Mouse (Mus musculus): ENCODE measurements around the gene Foxo1. TPM values are rescaled to one million over a fixed set of nuclear protein-coding genes. Genes with fewer than 3 reads are reported as not detected.

The Foxo1 gene
- polyA plus RNA-seq, 1 experiment from 2014 or later = 5.8 TPM

GRCm38 (mm10) chr3:52283521-52283920 is 15.4 kb downstream of the Foxo1 start:
- ATAC-seq (replicated peaks; ENCODE audit: insufficient number of reproducible peaks, low FRiP score, low TSS enrichment, low read depth) (no peak), DNase-seq (ENCODE audit: low spot score) (no peak)
- Histone ChIP-seq H3K4me3 (ENCODE audit: low read depth, low read length) (no peak overlapping the region), H3K9me3 (replicated peaks; ENCODE audit: control insufficient read depth, low read length) (no peaks in the 10 kb centered on the region), H3K9ac (replicated peaks; ENCODE audit: low read length) (no peak overlapping the region), H3K4me1 (ENCODE audit: control insufficient read depth, insufficient read depth, low read length) (no peaks in the 10 kb centered on the region), H3K4me2 (ENCODE audit: low read depth, low read length) (no peak overlapping the region), H3K27me3 (ENCODE audit: control insufficient read depth, insufficient read depth, low read length) (no peaks in the 10 kb centered on the region), H3K36me3 (replicated peaks; ENCODE audit: control insufficient read depth, insufficient read depth, low read depth, low read length) (no peaks in the 10 kb centered on the region), H3K27ac (replicated peaks; ENCODE audit: low read depth, low read length) (no peak overlapping the region)
- 91% methylated on average over 6 of the region's 6 CpGs for WGBS

- Histone ChIP-seq H3K27me3 (ENCODE audit: control insufficient read depth, insufficient read depth, low read length) (no peaks in the 10 kb centered on the region), H3K4me3 (ENCODE audit: low read depth, low read length) (no peak overlapping the region), H3K27ac (replicated peaks; ENCODE audit: low read depth, low read length) (no peak overlapping the region), H3K4me2 (ENCODE audit: low read depth, low read length) (no peak overlapping the region), H3K36me3 (replicated peaks; ENCODE audit: control insufficient read depth, insufficient read depth, low read depth, low read length) (no peaks in the 10 kb centered on the region), H3K4me1 (ENCODE audit: control insufficient read depth, insufficient read depth, low read length) (no peaks in the 10 kb centered on the region; the same call in 1 of the 2 replicates), H3K9me3 (replicated peaks; ENCODE audit: control insufficient read depth, low read length) (no peaks in the 10 kb centered on the region), H3K9ac (replicated peaks; ENCODE audit: low read length) (no peak overlapping the region)
- 95% methylated on average over 2 of the region's 2 CpGs for WGBS
- ATAC-seq (replicated peaks; ENCODE audit: insufficient number of reproducible peaks, low FRiP score, low TSS enrichment, low read depth) (no peak), DNase-seq (ENCODE audit: low spot score) (no peak)
Observed at GRCm38 (mm10) chr3:52290811-52291210, 22.7 kb downstream of the Foxo1 start.

GRCm38 (mm10) chr3:52292498-52292897 is 24.4 kb downstream of the Foxo1 start:
- DNase-seq (ENCODE audit: low spot score) = no peak
- Histone ChIP-seq H3K9me3 (replicated peaks; ENCODE audit: control insufficient read depth, low read length) (no peaks in the 10 kb centered on the region), H3K9ac (replicated peaks; ENCODE audit: low read length) (no peak overlapping the region), H3K36me3 (replicated peaks; ENCODE audit: control insufficient read depth, insufficient read depth, low read depth, low read length) (no peaks in the 10 kb centered on the region), H3K4me3 (ENCODE audit: low read depth, low read length) (no peak overlapping the region), H3K27me3 (ENCODE audit: control insufficient read depth, insufficient read depth, low read length) (no peaks in the 10 kb centered on the region), H3K4me1 (ENCODE audit: control insufficient read depth, insufficient read depth, low read length) (peaks cover 3% of the 10 kb centered on the region), H3K4me2 (ENCODE audit: low read depth, low read length) (no peak overlapping the region), H3K27ac (replicated peaks; ENCODE audit: low read depth, low read length) (no peak overlapping the region)
- no peak for ATAC-seq (replicated peaks; ENCODE audit: insufficient number of reproducible peaks, low FRiP score, low TSS enrichment, low read depth)
- WGBS = 80% methylated on average over 7 of the region's 7 CpGs

- Histone ChIP-seq H3K4me1 (ENCODE audit: control insufficient read depth, insufficient read depth, low read length) (peaks cover 3% of the 10 kb centered on the region), H3K9me3 (replicated peaks; ENCODE audit: control insufficient read depth, low read length) (no peaks in the 10 kb centered on the region), H3K27ac (replicated peaks; ENCODE audit: low read depth, low read length) (no peak overlapping the region), H3K9ac (replicated peaks; ENCODE audit: low read length) (no peak overlapping the region), H3K4me3 (ENCODE audit: low read depth, low read length) (no peak overlapping the region), H3K4me2 (ENCODE audit: low read depth, low read length) (no peak overlapping the region), H3K36me3 (replicated peaks; ENCODE audit: control insufficient read depth, insufficient read depth, low read depth, low read length) (no peaks in the 10 kb centered on the region), H3K27me3 (ENCODE audit: control insufficient read depth, insufficient read depth, low read length) (no peaks in the 10 kb centered on the region)
- 67% methylated on average over 5 of the region's 5 CpGs for WGBS
- DNase-seq (ENCODE audit: low spot score) (no peak), ATAC-seq (replicated peaks; ENCODE audit: insufficient number of reproducible peaks, low FRiP score, low TSS enrichment, low read depth) (no peak)
Observed at GRCm38 (mm10) chr3:52293946-52294345, 25.8 kb downstream of the Foxo1 start.

GRCm38 (mm10) chr3:52295688-52296087 is 27.6 kb downstream of the Foxo1 start:
- H3K36me3 ChIP-seq (replicated peaks; ENCODE audit: control insufficient read depth, insufficient read depth, low read depth, low read length) = no peaks in the 10 kb centered on the region
- peaks cover 3% of the 10 kb centered on the region for H3K4me1 ChIP-seq (ENCODE audit: control insufficient read depth, insufficient read depth, low read length)
- 82% methylated on average over 1 of the region's 1 CpGs for WGBS
- ATAC-seq (replicated peaks; ENCODE audit: insufficient number of reproducible peaks, low FRiP score, low TSS enrichment, low read depth) = no peak
- no peak for DNase-seq (ENCODE audit: low spot score)
- no peaks in the 10 kb centered on the region for H3K27me3 ChIP-seq (ENCODE audit: control insufficient read depth, insufficient read depth, low read length)
- H3K9ac ChIP-seq (replicated peaks; ENCODE audit: low read length) = no peak overlapping the region
- H3K4me3 ChIP-seq (ENCODE audit: low read depth, low read length) = no peak overlapping the region
- no peaks in the 10 kb centered on the region for H3K9me3 ChIP-seq (replicated peaks; ENCODE audit: control insufficient read depth, low read length)
- H3K4me2 ChIP-seq (ENCODE audit: low read depth, low read length) = no peak overlapping the region
- no peak overlapping the region for H3K27ac ChIP-seq (replicated peaks; ENCODE audit: low read depth, low read length)

- 53% methylated on average over 7 of the region's 7 CpGs for WGBS
- no peak overlapping the region for H3K27ac ChIP-seq (replicated peaks; ENCODE audit: low read depth, low read length)
- ATAC-seq (replicated peaks; ENCODE audit: insufficient number of reproducible peaks, low FRiP score, low TSS enrichment, low read depth) = no peak
- H3K9me3 ChIP-seq (replicated peaks; ENCODE audit: control insufficient read depth, low read length) = no peaks in the 10 kb centered on the region
- no peaks in the 10 kb centered on the region for H3K36me3 ChIP-seq (replicated peaks; ENCODE audit: control insufficient read depth, insufficient read depth, low read depth, low read length)
- no peak for DNase-seq (ENCODE audit: low spot score)
- no peak overlapping the region for H3K4me2 ChIP-seq (ENCODE audit: low read depth, low read length)
- H3K9ac ChIP-seq (replicated peaks; ENCODE audit: low read length) = no peak overlapping the region
- H3K4me1 ChIP-seq (ENCODE audit: control insufficient read depth, insufficient read depth, low read length) = peaks cover 3% of the 10 kb centered on the region
- no peak overlapping the region for H3K4me3 ChIP-seq (ENCODE audit: low read depth, low read length)
- no peaks in the 10 kb centered on the region for H3K27me3 ChIP-seq (ENCODE audit: control insufficient read depth, insufficient read depth, low read length)
Observed at GRCm38 (mm10) chr3:52296224-52296760, 28.2 kb downstream of the Foxo1 start.

GRCm38 (mm10) chr3:52297291-52298018 is 29.3 kb downstream of the Foxo1 start:
- DNase-seq (ENCODE audit: low spot score) (no peak), ATAC-seq (replicated peaks; ENCODE audit: insufficient number of reproducible peaks, low FRiP score, low TSS enrichment, low read depth) (no peak)
- Histone ChIP-seq H3K4me1 (ENCODE audit: control insufficient read depth, insufficient read depth, low read length) (peaks cover 3% of the 10 kb centered on the region), H3K4me3 (ENCODE audit: low read depth, low read length) (no peak overlapping the region), H3K9me3 (replicated peaks; ENCODE audit: control insufficient read depth, low read length) (no peaks in the 10 kb centered on the region), H3K27me3 (ENCODE audit: control insufficient read depth, insufficient read depth, low read length) (no peaks in the 10 kb centered on the region), H3K9ac (replicated peaks; ENCODE audit: low read length) (no peak overlapping the region), H3K4me2 (ENCODE audit: low read depth, low read length) (no peak overlapping the region), H3K27ac (replicated peaks; ENCODE audit: low read depth, low read length) (no peak overlapping the region), H3K36me3 (replicated peaks; ENCODE audit: control insufficient read depth, insufficient read depth, low read depth, low read length) (no peaks in the 10 kb centered on the region)
- WGBS = 66% methylated on average over 15 of the region's 15 CpGs

GRCm38 (mm10) chr3:52298683-52299082 is 30.5 kb downstream of the Foxo1 start:
- WGBS = 59% methylated on average over 4 of the region's 4 CpGs
- DNase-seq (ENCODE audit: low spot score) = no peak

More at GRCm38 (mm10) chr3:52298683-52299082, 30.5 kb downstream of the Foxo1 start:
- Histone ChIP-seq H3K27ac (replicated peaks; ENCODE audit: low read depth, low read length) (no peak overlapping the region), H3K27me3 (ENCODE audit: control insufficient read depth, insufficient read depth, low read length) (no peaks in the 10 kb centered on the region), H3K4me1 (ENCODE audit: control insufficient read depth, insufficient read depth, low read length) (peaks cover 3% of the 10 kb centered on the region; the same call in 1 of the 2 replicates), H3K9ac (replicated peaks; ENCODE audit: low read length) (no peak overlapping the region), H3K4me2 (ENCODE audit: low read depth, low read length) (no peak overlapping the region), H3K36me3 (replicated peaks; ENCODE audit: control insufficient read depth, insufficient read depth, low read depth, low read length) (no peaks in the 10 kb centered on the region), H3K9me3 (replicated peaks; ENCODE audit: control insufficient read depth, low read length) (no peaks in the 10 kb centered on the region), H3K4me3 (ENCODE audit: low read depth, low read length) (no peak overlapping the region)
- ATAC-seq (replicated peaks; ENCODE audit: insufficient number of reproducible peaks, low FRiP score, low TSS enrichment, low read depth) = no peak; the same call in 1 of the 2 replicates
